Mouse (Mus musculus): ENCODE results near the gene Rgl3.

Rgl3 gene

DNA sequence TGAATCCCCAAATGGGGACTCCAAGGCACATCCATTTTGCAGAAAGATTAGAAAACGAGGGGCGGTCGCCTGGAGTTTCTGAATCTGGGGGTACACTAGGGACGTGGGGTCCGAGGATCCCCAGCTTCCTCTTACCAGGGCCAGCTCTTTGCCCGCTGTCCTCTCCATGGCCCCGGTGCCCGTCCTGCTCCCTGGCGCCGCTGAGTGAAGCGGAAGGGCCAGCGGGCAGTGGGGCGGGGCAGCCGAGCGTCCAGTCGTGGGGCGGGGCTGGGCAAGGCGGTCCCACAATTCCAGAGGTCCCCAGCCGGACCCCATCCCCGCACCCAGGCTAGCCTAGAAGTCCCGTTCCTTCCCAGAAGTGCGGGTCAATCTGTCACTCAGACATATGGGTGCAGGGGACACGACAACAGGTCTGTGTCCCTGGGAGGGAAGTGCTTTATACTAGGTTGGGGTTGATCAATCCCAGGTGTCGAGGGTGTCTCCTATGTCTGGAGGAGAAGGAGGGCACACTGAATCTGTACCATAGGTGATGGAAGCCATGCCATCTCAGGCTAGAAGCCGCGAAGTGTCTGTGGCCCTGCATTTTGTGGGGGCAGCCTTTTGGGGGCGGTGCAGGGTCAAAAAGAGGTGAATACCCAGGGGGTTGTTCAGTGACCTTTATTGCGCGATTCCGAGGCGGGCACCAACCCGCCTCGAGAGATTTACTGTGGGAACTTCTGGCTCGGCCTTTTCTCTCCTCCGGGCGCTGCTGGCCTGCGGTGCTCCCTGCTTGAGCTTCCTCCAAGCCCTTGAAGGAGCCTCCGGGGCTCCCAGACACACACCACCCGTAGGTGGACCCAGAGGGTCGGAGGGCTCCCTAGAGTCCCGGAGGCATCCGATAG is at the start of gene Rgl3:
Rgl3 (minus strand) TSS at position 217 of the 881 bp plus-strand sequence.
- in situ Hi-C loops (cut with MseI, MboI) = no loop called here

DNA sequence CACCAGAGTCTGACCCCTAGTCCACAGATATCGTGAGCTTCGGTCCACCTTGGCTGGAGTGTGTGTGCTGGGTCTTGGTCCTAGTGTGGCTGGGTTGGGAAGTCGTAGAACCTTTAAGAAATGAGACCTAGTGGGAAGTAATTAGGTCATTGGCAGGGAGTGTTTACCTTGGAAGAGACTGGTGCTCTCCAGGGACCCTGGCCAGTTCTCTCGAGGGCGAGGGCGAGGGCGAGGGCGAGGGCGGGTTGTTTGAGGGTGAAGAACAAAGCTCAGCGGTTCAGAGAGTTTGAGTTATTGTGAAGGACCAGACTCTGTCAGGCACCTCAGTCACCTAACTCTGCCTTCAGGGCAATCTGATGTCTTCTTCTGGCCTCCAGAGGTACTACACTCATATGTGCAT is 48.6 kb upstream of the Rgl3 start:
- in situ Hi-C loops (cut with MseI, MboI) = no loop called here

DNA sequence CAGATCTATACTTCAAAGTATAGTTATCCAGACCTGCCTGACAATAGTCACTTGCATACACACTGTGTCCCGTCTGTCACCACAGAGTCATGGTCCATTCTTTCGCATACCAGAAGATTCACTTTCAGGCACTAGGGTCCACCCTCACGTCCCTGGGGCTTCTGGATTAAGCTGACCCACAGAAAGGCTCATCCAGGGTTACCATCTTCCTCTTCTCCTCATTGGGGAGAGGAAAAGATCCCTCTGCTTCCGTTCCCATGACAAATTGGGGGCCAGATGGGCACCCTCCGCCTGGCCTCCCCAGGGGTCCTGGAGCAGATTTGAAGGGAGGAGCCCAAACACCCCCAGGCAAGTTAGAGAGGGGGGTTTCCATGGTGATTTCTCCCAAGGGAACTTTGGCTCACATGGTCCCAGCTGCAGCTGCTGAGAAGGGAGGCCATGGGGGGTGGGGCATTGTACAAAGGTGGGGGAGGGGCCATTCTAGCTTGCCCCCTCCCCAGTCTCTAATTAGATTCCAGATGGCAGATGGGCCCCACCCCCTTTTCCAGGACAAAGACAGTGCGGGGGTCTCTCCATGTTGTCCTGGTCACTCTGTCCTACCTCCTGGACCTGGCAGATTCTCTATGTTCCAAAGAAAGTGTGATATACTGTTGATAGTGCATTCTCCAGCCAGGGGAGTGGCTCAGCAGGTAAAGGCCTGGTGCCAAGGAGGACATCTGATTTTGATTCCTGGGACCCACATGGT is 46.2 kb upstream of the Rgl3 start:
- in situ Hi-C loops (cut with MseI, MboI) = no loop called here

DNA sequence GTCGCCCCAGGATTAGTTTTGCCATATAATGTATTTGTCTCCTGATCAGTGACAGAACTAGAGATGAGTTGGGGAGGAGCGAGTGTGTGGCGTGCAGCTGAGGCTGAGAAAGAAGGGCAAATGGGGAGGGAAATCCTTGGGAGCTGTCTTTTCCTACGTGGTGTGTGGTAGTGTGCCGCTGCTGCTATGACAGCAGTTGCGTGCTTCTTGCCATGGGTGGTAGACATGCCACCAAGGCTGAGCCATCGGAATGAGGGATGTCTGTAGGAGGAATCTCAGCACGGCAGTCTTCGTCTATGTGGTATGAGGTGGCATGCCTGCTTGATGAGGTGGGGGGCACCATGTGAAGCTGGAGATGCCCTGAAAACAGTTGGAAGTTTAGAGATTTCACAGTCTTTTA is 41.1 kb upstream of the Rgl3 start:
- in situ Hi-C loops (cut with MseI, MboI) = no loop called here

DNA sequence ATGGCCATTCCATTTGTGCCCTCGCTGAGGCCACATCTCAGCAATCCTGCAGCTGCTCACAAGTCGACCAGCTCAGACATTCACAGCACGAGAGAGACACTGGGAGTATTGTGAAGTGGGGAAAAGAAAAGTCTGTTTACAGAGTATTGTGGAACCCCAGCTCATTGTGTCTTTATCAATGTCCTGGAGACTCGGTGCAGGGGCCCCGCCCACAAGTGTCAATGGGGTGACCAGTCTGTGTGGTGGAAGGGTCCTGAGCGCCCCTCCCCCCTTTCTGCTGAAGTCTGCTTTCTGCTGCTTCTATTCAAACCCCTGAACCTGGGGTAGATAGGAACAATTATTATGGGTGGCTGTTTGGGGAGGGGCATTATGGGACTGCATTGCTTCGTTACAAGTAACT is 39.2 kb upstream of the Rgl3 start:
- in situ Hi-C loops (cut with MseI, MboI) = no loop called here

DNA sequence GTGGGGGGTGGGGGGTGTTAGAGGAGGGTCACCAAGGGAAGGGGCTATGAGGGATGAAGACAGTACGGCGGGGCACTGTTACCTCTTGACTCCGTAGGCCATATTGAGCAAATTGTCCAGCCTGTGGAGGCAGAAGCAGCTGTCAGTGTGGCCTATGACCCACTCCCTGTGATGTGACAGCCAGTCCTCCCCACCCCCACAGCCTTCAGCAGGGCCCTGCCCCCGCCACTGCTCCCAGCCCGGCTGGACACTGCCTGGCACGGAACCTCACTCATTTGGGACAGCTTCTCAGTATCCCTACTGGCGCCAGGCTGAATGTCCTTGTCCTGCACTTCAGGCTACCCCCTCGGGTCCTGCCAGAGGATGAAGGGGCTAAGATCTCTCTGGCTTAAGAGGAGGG is 35.3 kb upstream of the Rgl3 start:
- in situ Hi-C loops (cut with MseI, MboI) = no loop called here

DNA sequence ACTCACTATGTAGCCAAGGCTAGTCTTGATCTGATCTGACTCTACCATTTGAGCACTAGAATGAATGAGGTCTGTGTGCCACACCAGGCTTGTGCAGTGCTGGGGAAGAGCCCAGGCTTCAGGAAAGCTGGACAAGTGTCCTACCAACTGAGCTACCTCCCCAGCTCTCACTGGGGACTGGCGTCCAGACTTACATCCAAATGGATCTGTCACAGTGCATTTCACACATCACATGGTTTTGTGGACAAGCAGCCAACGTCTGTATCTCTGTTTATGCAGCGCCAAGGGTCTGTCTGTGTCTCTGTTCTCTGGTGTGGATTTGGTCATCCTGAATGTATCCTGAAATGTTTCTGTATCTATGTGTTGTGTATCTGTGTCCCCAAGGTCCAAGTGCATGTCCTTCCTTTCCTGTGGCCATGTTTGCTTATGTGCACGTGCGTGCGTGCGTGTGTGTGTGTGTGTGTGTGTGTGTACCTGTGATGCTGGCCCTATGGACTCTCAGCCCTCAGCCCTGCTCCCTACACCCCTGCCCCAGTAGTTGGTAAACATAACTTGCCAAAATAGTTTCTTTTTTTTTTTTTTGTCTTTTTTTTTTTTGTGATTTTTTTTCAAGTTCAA is 28.1 kb upstream of the Rgl3 start:
- in situ Hi-C loops (cut with MseI, MboI) = no loop called here

DNA sequence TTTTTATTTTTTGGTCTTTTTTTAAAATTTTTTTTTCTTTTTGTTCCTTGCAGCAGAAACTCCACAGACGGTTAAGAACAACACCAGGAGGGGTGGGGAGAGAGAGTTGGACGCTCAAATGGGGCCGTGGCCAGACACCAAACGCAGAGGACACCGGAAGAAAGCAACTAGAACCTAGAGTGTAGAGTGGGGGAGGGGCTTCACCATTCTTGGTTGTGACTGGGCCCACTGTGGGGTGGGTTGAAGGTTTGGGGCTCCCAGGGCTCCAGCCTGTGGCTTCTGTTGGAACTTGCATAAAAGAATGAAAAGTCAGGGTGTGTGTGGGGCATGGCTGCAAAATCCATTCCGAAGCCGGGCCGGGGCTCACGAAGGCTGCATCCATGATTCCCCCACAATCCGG is 27.0 kb upstream of the Rgl3 start:
- in situ Hi-C loops (cut with MseI, MboI) = no loop called here

DNA sequence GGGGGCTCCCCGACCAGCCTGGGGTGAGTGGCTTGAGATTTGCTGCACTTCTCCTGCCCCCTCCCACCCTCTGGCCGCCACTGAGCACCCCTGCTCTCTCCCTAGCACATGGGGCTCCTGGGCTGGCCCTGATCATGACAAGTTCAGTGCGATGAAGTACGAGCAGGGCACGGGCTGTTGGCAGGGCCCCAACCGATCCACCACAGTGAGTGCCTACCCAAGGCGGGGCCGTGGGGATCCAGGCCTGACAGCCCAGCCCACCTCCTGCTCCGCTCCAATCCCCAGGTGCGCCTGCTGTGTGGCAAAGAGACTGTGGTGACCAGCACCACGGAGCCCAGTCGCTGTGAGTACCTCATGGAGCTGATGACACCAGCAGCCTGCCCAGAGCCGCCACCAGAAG is 23.5 kb upstream of the Rgl3 start:
- in situ Hi-C loops (cut with MseI, MboI) = no loop called here

DNA sequence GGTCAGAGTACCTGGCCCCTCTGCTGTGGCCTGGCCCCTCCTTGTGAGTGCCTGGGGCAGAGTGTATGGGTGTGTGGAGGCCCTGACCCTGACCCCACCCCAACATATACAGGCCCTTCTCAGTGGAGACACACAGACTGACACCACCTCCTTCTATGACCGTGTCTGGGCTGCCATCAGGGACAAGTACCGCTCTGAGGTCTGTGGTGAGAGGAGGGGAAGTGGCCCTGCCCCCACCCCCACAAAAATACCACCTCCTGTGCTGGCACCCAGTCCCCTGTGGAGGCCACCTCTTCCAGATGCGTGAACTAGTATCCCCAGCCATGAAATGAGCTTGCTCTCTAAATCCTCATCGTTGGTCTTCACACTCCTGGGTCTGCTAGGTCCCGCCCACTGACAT is 21.8 kb upstream of the Rgl3 start:
- in situ Hi-C loops (cut with MseI, MboI) = no loop called here

DNA sequence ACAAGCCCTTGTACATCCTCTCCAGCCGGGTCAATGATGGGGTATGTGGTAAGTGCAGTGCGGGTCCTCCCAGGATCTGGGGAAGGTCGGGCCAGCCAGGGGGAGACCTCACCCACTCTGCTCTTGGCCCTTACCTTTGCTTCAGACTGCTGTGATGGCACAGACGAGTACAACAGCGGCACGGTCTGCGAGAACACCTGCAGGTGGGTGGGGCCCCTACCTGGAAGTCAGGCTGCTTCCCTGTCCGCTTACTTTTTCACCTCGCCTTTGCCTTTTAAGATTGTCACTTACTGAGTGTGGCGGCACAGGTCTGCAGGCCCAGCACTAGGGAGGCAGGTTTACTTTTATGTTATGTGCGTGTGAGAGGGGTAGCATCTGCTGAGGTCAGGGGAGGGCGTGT is 15.3 kb upstream of the Rgl3 start:
- in situ Hi-C loops (cut with MseI, MboI) = no loop called here

DNA sequence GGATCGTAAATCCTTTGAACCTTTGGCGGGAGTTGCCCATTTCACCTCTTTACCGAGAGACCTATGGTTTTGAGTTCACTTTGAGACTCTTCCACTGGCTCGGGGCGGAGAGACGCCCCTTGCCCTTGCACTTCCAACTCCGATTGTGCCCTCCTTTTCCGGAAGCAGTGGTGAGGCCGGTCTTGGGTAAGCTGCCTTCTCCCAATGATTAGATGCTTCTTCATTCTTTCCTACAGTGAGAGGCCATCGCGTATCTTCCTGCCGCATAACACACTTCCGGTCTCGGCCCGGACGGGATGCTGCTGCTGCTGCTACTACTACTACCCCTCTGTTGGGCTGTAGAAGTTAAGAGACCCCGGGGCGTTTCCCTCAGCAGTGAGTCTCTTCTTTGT is 13.9 kb upstream of the Rgl3 start:
- in situ Hi-C loops (cut with MseI, MboI) = no loop called here

DNA sequence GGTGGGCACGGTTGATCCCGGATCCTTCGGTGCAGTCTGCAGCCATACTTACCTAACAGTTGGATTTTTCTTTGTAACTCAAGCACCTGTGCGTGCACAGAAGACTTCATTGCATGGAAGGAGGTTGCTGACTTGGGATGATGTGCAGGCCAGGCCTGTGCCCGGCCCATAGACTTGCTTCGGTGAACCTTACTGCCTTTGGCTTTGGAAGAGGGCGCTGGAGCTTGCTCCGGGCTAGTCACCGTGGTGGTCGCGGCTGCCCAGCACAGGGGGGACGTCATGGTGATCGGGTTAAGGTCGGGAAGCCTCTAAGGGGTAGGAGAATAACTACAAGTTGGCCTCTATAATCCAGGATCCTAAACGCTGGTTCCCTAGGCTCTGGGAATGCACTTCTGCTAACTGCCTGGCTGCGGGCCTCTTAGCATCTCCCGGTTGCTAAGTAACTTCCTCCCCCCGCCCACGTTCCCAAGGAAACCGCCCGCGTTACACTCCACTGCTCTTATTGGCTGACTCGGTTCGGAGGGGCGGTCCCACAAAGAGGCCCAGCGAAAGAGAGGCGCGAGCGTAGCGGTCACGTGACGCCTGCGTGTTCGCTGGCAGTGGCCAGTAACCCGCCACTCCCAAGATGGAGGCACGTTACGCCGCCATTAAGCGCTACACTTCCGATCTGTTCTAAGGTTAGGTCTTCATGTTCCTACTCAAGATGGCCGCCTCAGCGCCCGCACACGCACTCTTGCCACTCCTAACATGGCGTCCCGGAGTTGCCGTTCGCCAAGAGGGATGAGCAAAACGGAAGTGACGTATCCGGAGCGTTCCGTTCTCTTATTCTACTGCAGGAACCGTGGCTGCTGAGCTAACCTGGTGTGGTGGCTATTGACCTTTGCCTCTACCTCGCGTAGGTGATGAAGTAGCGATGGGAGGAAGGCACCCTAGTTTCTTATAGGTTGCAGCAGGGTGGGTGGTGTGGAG is 13.2 kb upstream of the Rgl3 start, which contains the start of the genes Ccdc151 and Prkcsh:
Ccdc151 (minus strand) TSS at position 441 of the 969 bp plus-strand sequence.
Prkcsh (plus strand) TSS at position 613 of the 969 bp plus-strand sequence.
- in situ Hi-C loops (cut with MseI, MboI) = no loop called here

DNA sequence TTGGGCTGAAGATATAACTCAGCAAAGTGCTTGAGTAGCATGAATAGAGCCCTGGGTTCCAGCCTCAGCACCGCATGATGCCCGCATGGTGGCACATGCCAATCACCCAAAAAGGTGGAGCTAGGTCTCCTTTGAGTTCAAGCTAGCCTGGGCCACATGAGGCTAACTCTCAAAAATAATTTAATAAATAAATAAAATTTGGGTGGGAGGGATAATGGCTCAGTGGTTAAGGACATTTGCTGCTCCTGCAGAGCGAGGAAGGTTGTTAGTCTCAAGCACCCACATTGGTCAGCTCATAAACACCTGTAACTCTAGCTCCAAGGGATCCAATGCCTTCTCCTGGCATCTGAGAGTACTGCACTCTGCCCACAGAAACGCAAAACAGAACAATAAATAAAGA is 12.4 kb upstream of the Rgl3 start:
- in situ Hi-C loops (cut with MseI, MboI) = no loop called here

DNA sequence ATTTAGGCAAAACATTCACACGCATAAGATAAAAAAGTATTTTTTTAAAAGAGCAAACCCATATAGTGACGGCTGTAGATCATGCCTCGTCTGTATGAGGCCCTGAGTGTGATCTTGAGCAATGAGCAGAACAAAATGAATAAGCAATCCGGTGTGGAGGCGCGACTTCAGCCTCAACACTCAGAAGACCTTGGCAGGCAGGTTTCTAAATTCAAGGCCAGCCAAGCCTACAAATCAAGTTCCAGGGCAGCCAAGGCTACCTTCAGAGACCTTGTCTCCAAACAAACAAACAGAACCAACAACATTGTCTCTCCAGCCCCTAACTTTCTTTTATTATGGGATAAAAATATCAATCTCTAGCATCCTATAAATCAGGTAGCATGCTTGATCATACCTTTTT is 11.1 kb upstream of the Rgl3 start:
- in situ Hi-C loops (cut with MseI, MboI) = no loop called here

DNA sequence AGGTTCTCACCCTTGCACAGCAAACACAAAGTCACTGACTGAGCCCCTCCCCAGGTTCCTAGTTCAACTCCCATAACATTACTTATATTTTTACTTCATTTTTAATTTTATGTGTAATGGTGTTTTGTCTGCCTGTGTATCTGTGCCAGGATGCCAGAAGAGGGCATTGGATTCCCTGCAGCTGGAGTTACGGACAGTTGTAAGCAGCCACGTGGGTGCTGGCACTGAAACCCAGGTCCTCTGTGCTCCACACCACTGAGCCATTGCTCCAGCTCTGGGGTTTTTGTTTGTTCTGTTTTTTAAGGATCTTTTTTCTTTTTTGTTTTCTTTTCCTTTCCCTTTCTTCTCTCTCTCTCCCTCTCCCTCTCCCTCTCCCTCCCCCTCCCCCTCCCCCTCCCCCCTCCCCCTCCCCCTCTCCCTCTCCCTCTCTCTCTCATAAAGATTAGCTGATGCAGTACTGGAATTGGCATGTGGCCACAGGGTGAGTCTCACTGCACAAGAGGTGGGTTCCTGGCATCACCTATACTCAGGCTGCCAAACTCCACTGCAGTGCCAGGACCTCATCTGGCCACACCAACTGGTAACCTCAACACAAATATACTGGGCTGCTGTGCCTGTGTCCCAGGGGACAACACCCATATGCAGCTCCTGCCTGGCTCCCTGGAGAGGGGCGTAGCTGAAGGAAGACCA is 7.1 kb upstream of the Rgl3 start:
- in situ Hi-C loops (cut with MseI, MboI) = no loop called here

DNA sequence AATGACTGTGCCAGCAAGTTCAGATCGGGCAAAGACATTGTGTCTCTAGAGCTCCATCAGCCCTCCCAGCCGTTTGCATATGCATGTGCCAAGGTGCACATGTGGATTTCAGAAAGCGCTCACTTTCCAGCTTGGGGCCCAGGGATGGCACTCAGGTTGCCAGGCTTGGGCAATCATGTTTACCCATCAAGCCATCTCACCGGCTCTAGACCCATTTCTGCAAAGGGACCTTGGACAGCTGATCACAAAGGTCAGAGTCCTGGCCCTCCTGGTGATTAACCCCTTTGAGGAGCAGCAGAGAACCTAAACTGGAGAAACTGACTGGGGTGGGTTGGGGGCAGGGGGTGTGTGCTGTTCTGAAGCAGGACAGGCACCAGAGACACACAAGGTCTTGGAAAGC is 3.0 kb upstream of the Rgl3 start:
- in situ Hi-C loops (cut with MseI, MboI) = no loop called here

DNA sequence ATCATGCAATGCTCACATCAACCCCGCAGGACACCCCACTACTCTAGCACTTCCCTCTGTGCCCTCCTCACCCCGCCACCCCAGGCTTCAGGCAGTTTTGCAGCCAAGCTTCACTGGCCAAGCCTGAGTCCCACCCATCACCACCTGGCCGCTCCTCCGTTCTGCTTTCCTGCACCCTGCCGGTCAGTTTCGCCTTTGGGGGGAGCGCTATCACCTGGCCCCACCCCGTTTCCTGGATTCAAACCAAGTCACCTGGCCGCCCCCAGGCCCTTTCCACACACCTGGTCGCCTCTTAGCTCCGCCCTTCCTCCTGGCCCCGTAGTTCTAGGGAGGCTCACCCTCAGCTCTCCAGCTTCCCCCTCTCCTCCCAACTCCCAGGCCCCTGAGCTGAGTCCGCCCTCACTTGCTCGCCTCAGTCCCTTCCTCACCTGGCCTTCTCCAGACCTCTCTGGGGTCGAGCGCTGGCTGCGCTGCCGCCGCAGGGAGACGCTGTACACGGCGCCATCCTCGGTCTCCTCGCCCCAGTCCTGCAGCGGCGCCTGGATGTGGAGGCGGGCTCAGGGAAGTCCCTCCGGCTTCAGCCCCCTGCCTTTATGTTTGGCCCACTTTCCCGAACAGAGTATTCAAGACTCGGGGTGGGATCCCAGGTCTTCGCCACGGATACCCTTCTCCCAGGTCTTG is 685 bp downstream of the Rgl3 start:
- in situ Hi-C loops (cut with MseI, MboI) = no loop called here

DNA sequence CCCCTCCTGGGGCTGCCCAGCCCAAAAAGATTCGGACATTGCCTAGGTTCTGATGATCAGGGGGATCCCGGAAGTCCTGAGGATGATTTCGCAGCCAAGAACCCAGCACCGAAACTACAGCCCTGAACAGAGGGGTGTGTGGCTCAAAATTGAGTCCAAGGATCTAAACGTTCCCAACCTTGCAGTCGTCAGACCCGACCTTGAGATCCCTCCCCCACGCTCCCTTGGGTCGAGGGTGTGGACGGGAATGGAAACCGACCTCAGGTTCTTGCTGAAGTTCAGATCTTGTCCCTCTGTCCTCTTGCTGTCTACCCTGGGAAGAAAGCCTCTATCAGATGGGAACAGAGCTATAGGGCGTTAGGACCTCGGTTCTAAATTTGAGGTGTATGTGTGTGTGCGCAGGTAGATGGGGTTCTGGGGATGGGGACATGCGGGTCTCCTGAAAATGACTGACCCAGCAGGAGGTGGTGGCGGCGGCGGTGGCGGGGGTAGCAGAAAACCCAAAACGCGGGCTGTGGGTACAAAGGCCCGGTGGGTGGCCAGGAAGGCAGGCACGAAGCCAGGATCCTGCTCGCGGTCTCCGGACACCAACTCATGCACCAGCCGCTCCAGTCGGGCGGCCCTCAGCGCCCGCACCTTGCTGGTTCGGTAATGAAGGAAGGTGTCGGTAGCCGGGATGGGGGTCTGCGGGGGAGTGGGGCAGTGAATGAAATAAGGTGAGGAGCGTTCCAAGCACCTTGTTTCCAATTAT is 1.5 kb downstream of the Rgl3 start:
- in situ Hi-C loops (cut with MseI, MboI) = no loop called here

All from mouse trophoblast stem cell (cell line).